Mouse (Mus musculus) E14TG2a.4 (cell line): ENCODE measurements around the gene Vps4b.
A peak's percentile ranks its signal among the peaks of the same experiment; 100 is the strongest.

Experiments
- H3K27me3 ChIP-seq: 2 replicates; pipeline ENCODE4 v1.6.1; 2014; ENCODE audit warnings: low read length, control low read depth; ENCODE audit not compliant: insufficient read depth
- H3K36me3 ChIP-seq: 2 replicates; pipeline ENCODE4 v1.6.1; 2014; ENCODE audit warnings: low read length, control low read depth; ENCODE audit not compliant: insufficient read depth
- H3K4me1 ChIP-seq: replicated peaks from 2 replicates; pipeline ENCODE4 v1.6.1; 2014; ENCODE audit warnings: low read depth, low read length, control low read depth
- H3K4me3 ChIP-seq: replicated peaks from 2 replicates; pipeline ENCODE4 v1.5.1; 2014; ENCODE audit warnings: mild to moderate bottlenecking, low read length
- H3K9me3 ChIP-seq: 2 replicates; pipeline ENCODE4 v1.6.1; 2014; ENCODE audit warnings: low read length, control low read depth
- CTCF ChIP-seq: conservative IDR thresholded peaks from 2 replicates; pipeline ENCODE4 v1.5.1; 2014; ENCODE audit warnings: low read length
- NANOG ChIP-seq: IDR thresholded peaks from 2 replicates; pipeline ENCODE4 v1.6.1; 2014; ENCODE audit warnings: borderline replicate concordance, low read length, mixed read lengths
- POU5F1 ChIP-seq: IDR thresholded peaks from 2 replicates; pipeline ENCODE4 v1.6.1; 2014; ENCODE audit warnings: low read length, borderline replicate concordance

The Vps4b gene

GRCm38 (mm10) chr1:106760750-106761149 lies 35.8 kb downstream of the Vps4b start:
- TF ChIP-seq POU5F1 (no peak), NANOG (no peak), CTCF (no peak)
- H3K27me3 ChIP-seq: no peaks in the 10 kb centered on the region
- H3K9me3 ChIP-seq: no peaks in the 10 kb centered on the region
- peaks cover 21% of the 10 kb centered on the region for H3K4me1 ChIP-seq
- no peak overlapping the region for H3K4me3 ChIP-seq
- H3K36me3 ChIP-seq: peaks cover 38% of the 10 kb centered on the region

- peak within 1 kb of the TSS; percentile 96 for H3K4me3 ChIP-seq
- TF ChIP-seq POU5F1 (no peak), CTCF (no peak), NANOG (no peak)
- peaks cover 37% of the 10 kb centered on the region for H3K36me3 ChIP-seq
- no peaks in the 10 kb centered on the region for H3K27me3 ChIP-seq
- H3K9me3 ChIP-seq: no peaks in the 10 kb centered on the region
- H3K4me1 ChIP-seq: peaks cover 21% of the 10 kb centered on the region
These were observed 36.7 kb downstream of the Vps4b start, which contains the start of gene Kdsr for GRCm38 (mm10) chr1:106759572-106760435. Kdsr (minus strand) TSS chr1:106759727.

GRCm38 (mm10) chr1:106758734-106759571 lies 37.6 kb downstream of the Vps4b start:
- no peaks in the 10 kb centered on the region for H3K27me3 ChIP-seq
- TF ChIP-seq NANOG (no peak), POU5F1 (no peak), CTCF (no peak)
- H3K9me3 ChIP-seq: no peaks in the 10 kb centered on the region
- peaks cover 39% of the 10 kb centered on the region for H3K36me3 ChIP-seq
- peaks cover 21% of the 10 kb centered on the region for H3K4me1 ChIP-seq
- peak overlapping the region; percentile 96 for H3K4me3 ChIP-seq

GRCm38 (mm10) chr1:106756633-106757032 lies 39.9 kb downstream of the Vps4b start:
- H3K27me3 ChIP-seq: no peaks in the 10 kb centered on the region
- H3K4me3 ChIP-seq: no peak overlapping the region
- H3K4me1 ChIP-seq: peaks cover 21% of the 10 kb centered on the region
- H3K9me3 ChIP-seq: no peaks in the 10 kb centered on the region
- TF ChIP-seq NANOG (no peak), CTCF (no peak), POU5F1 (no peak)
- peaks cover 50% of the 10 kb centered on the region for H3K36me3 ChIP-seq

GRCm38 (mm10) chr1:106752013-106752412 lies 44.5 kb downstream of the Vps4b start:
- no peaks in the 10 kb centered on the region for H3K27me3 ChIP-seq
- peaks cover 8% of the 10 kb centered on the region for H3K4me1 ChIP-seq
- H3K9me3 ChIP-seq: no peaks in the 10 kb centered on the region
- H3K36me3 ChIP-seq: peaks cover 88% of the 10 kb centered on the region
- no peak overlapping the region for H3K4me3 ChIP-seq
- TF ChIP-seq POU5F1 (no peak), NANOG (no peak), CTCF (no peak)

- H3K36me3 ChIP-seq: peaks cover 91% of the 10 kb centered on the region
- peaks cover 8% of the 10 kb centered on the region for H3K4me1 ChIP-seq
These were observed 45.9 kb downstream of the Vps4b start for GRCm38 (mm10) chr1:106750656-106751055.

GRCm38 (mm10) chr1:106748555-106749315 lies 47.8 kb downstream of the Vps4b start:
- Histone ChIP-seq H3K36me3 (peaks cover 94% of the 10 kb centered on the region), H3K4me3 (no peak overlapping the region), H3K9me3 (no peaks in the 10 kb centered on the region), H3K4me1 (peaks cover 8% of the 10 kb centered on the region), H3K27me3 (no peaks in the 10 kb centered on the region)
- TF ChIP-seq CTCF (no peak), POU5F1 (no peak), NANOG (no peak)

More at GRCm38 (mm10) chr1:106750656-106751055, 45.9 kb downstream of the Vps4b start:
- H3K4me3 ChIP-seq: no peak overlapping the region
- no peak for TF ChIP-seq POU5F1
- TF ChIP-seq CTCF: no peak
- no peak for TF ChIP-seq NANOG
- no peaks in the 10 kb centered on the region for H3K9me3 ChIP-seq
- no peaks in the 10 kb centered on the region for H3K27me3 ChIP-seq

- H3K4me3 ChIP-seq: no peak overlapping the region
- peaks cover 96% of the 10 kb centered on the region for H3K36me3 ChIP-seq
- H3K9me3 ChIP-seq: no peaks in the 10 kb centered on the region
- no peaks in the 10 kb centered on the region for H3K27me3 ChIP-seq
- TF ChIP-seq CTCF: no peak
- TF ChIP-seq NANOG: no peak
- TF ChIP-seq POU5F1: no peak
- H3K4me1 ChIP-seq: no peaks in the 10 kb centered on the region
These were observed 53.5 kb downstream of the Vps4b start for GRCm38 (mm10) chr1:106742980-106743379.
